Mouse (Mus musculus) heart, adult 2 months (tissue): ENCODE results near the gene 9530003J23Rik.

Experiments used
- CTCF ChIP-seq: fragments of 200-600 bp; IDR thresholded peaks from 2 replicates; pipeline ENCODE4 v1.8.1; 2022; ENCODE audit warnings: antibody characterized with exemption, mild to moderate bottlenecking, moderate library complexity
- EP300 ChIP-seq: fragments of 200-500 bp; IDR thresholded peaks from 2 replicates; pipeline ENCODE4 v1.6.1; 2011; ENCODE audit warnings: low read depth, low read length, control low read depth; ENCODE audit not compliant: insufficient read depth
- POLR2A ChIP-seq: fragments of 200-500 bp; IDR thresholded peaks from 2 replicates; pipeline ENCODE4 v1.6.1; 2011; ENCODE audit warnings: mild to moderate bottlenecking, low read depth, low read length, control low read depth; ENCODE audit not compliant: insufficient read depth

DNA sequence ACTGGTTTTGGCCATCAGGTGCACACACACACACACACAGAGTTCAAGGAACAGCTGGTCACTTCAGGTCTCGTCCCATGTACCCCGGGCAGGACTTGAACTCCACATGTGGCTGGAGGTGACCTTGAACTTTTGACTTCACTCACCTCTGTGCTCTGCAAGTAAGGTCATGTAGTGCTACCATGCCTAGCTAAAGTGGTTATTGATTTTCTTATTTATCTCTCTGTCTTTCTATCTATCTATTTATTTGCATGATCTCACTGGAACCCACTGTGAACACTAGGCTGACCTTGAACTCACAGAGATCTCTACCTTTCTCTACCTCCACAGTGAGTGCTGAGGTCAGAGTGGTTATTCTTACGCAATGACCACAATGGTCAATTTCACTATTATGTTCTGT is 32.4 kb downstream of the 9530003J23Rik start:
- TF ChIP-seq POLR2A (no peak), CTCF (no peak), EP300 (no peak)
